In the genomic region with DNA sequence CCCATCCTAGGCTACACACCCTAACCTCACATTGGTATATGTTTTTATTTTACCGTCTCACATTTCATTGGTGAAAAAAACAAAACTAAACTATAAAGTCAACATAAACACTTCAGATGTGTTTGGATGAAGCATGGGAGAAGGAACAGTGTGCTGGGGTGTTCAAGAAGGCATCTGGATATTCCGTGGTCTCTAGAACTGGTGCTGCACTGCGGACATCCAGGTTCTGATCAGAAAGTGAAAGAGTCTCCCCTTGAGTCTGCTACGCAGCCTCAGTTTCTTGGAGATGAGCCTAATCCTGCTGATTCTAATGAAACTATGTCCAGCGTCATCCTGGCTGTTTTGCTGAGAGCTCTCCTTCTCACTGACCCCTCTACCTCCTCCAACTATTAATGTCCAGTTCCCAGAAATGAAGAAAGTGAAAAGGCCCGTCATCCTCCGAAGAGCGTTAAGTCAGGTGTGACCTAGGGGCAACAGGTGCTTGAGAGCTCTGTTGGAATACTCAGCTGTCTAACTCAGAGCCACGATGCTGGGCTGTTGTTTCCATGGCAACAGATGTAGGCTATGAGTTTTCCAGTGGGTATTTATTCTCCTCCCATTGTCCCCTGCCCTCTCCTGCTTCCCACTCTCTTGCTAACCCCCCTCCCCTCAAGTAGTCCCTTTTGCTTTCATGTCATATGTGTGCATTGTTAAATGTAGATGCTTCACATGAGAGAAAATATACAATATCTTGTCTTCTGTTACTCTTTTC, we compare ENCODE assay signal across 17 mouse cellular contexts.
A peak's percentile ranks its signal among the peaks of the same experiment; 100 is the strongest.
DNase-seq lines count a peak whose midpoint lies in the region; ATAC-seq and TF ChIP-seq lines count a peak whose summit lies in the region.
"Had no signal": no experiment of that assay in that cellular context is flagged by ENCODE, and none has a peak within 500 bp of the region (broad histone marks: within the 10 kb centered on the region; RNA-seq: fewer than 3 reads in every experiment).

No protein-coding gene starts in this region.

- H3K27me3 ChIP-seq in midbrain, embryonic 11.5 days (ENCODE audit: control insufficient read depth, insufficient read depth, low read length) = no peaks in the 10 kb centered on the region
- no peaks in the 10 kb centered on the region for H3K27me3 ChIP-seq in midbrain, embryonic 10.5 days (ENCODE audit: low read depth, poor library complexity, severe bottlenecking)
- H3K27me3 ChIP-seq in forebrain, embryonic 13.5 days = no peaks in the 10 kb centered on the region
- no peaks in the 10 kb centered on the region for H3K27me3 ChIP-seq in midbrain, embryonic 13.5 days
- H3K27me3 ChIP-seq in thymus, adult 2 months (ENCODE audit: control insufficient read depth, insufficient read depth, low read length) = no peaks in the 10 kb centered on the region
- H3K27me3 ChIP-seq: limb, embryonic 15.5 days had no signal

- no peak overlapping the region for H3K4me3 ChIP-seq in midbrain, embryonic 11.5 days (ENCODE audit: low read depth, low read length)
- no peak overlapping the region for H3K4me3 ChIP-seq in midbrain, embryonic 10.5 days
- H3K4me3 ChIP-seq in forebrain, embryonic 13.5 days = no peak overlapping the region
- H3K4me3 ChIP-seq in midbrain, embryonic 13.5 days (replicated peaks) = no peak overlapping the region
- H3K4me3 ChIP-seq in thymus, adult 2 months (ENCODE audit: control insufficient read depth, insufficient read depth, low read length) = no peak overlapping the region
- H3K4me3 ChIP-seq: heart, embryonic 10.5 days; limb, embryonic 15.5 days had no signal

- H3K36me3 ChIP-seq in midbrain, embryonic 11.5 days (ENCODE audit: control insufficient read depth, insufficient read depth, low read length) = no peaks in the 10 kb centered on the region
- H3K36me3 ChIP-seq in midbrain, embryonic 10.5 days = no peaks in the 10 kb centered on the region
- no peaks in the 10 kb centered on the region for H3K36me3 ChIP-seq in forebrain, embryonic 13.5 days (ENCODE audit: poor library complexity, severe bottlenecking)
- H3K36me3 ChIP-seq in midbrain, embryonic 13.5 days = no peaks in the 10 kb centered on the region
- H3K36me3 ChIP-seq in thymus, adult 2 months (ENCODE audit: control insufficient read depth, insufficient read depth, low read length) = no peaks in the 10 kb centered on the region

- no peak for TF ChIP-seq CTCF in thymus, adult 2 months (IDR thresholded peaks at IDR 0.05; ENCODE audit: borderline replicate concordance, control insufficient read depth, extremely low read depth, insufficient read depth, low read length, poor library complexity)

- H3K9me3 ChIP-seq in midbrain, embryonic 11.5 days (ENCODE audit: control insufficient read depth, low read length) = no peaks in the 10 kb centered on the region
- H3K9me3 ChIP-seq in midbrain, embryonic 10.5 days (replicated peaks) = no peaks in the 10 kb centered on the region
- no peaks in the 10 kb centered on the region for H3K9me3 ChIP-seq in forebrain, embryonic 13.5 days (replicated peaks)
- no peaks in the 10 kb centered on the region for H3K9me3 ChIP-seq in midbrain, embryonic 13.5 days
- H3K9me3 ChIP-seq: heart, embryonic 10.5 days; limb, embryonic 15.5 days had no signal

- no peak overlapping the region for H3K9ac ChIP-seq in midbrain, embryonic 11.5 days (ENCODE audit: low read length)
- H3K9ac ChIP-seq in forebrain, embryonic 13.5 days = no peak overlapping the region
- H3K9ac ChIP-seq in midbrain, embryonic 13.5 days (replicated peaks) = no peak overlapping the region
- H3K9ac ChIP-seq: limb, embryonic 15.5 days had no signal

- no peaks in the 10 kb centered on the region for H3K4me1 ChIP-seq in midbrain, embryonic 11.5 days (ENCODE audit: control insufficient read depth, insufficient read depth, low read length)
- H3K4me1 ChIP-seq in midbrain, embryonic 10.5 days = peaks cover 7% of the 10 kb centered on the region; the same call in 1 of the 2 replicates
- peaks cover 6% of the 10 kb centered on the region; the same call in 1 of the 2 replicates for H3K4me1 ChIP-seq in forebrain, embryonic 13.5 days
- peaks cover 10% of the 10 kb centered on the region; the same call in 1 of the 2 replicates for H3K4me1 ChIP-seq in midbrain, embryonic 13.5 days (replicated peaks)
- H3K4me1 ChIP-seq in thymus, adult 2 months (replicated peaks; ENCODE audit: control insufficient read depth, insufficient read depth, low read length) = peaks cover 16% of the 10 kb centered on the region
- H3K4me1 ChIP-seq: heart, embryonic 10.5 days had no signal

- H3K4me2 ChIP-seq in midbrain, embryonic 11.5 days = no peak overlapping the region
- H3K4me2 ChIP-seq in forebrain, embryonic 13.5 days = no peak overlapping the region
- no peak overlapping the region for H3K4me2 ChIP-seq in midbrain, embryonic 13.5 days (replicated peaks)
- H3K4me2 ChIP-seq: limb, embryonic 15.5 days had no signal

- no peak overlapping the region for H3K27ac ChIP-seq in midbrain, embryonic 11.5 days (ENCODE audit: low read depth, low read length)
- no peak overlapping the region for H3K27ac ChIP-seq in midbrain, embryonic 10.5 days (replicated peaks)
- no peak overlapping the region for H3K27ac ChIP-seq in forebrain, embryonic 13.5 days
- H3K27ac ChIP-seq in midbrain, embryonic 13.5 days = no peak overlapping the region
- no peak overlapping the region for H3K27ac ChIP-seq in thymus, adult 2 months (ENCODE audit: control insufficient read depth, insufficient read depth, low read length)
- H3K27ac ChIP-seq: heart, embryonic 10.5 days; limb, embryonic 15.5 days had no signal

- intact Hi-C loops in gastrocnemius, postnatal 36 days (cut with DNase I) = no loop called here

- no peak for TF ChIP-seq POLR2A in thymus, adult 2 months (IDR thresholded peaks at IDR 0.05; ENCODE audit: control insufficient read depth, extremely low read depth, insufficient read depth, low read length, poor library complexity)

- peak; percentile 54; the same call in 1 of the 2 replicates for ATAC-seq in midbrain, embryonic 11.5 days (ENCODE audit: low FRiP score)
- peak; percentile 67 for ATAC-seq in forebrain, embryonic 13.5 days
- peak; percentile 70; the same call in 1 of the 2 replicates for ATAC-seq in midbrain, embryonic 13.5 days

- 79% methylated on average over 9 of the region's 9 CpGs for WGBS in midbrain, embryonic 11.5 days
- 81% methylated on average over 9 of the region's 9 CpGs for WGBS in midbrain, embryonic 10.5 days
- 77% methylated on average over 9 of the region's 9 CpGs for WGBS in forebrain, embryonic 13.5 days
- 71% methylated on average over 9 of the region's 9 CpGs for WGBS in midbrain, embryonic 13.5 days
- WGBS in thymus, adult 2 months = 92% methylated on average over 9 of the region's 9 CpGs

- DNase-seq in midbrain, embryonic 11.5 days (ENCODE audit: low spot score, missing footprints) = peak; percentile 78
- DNase-seq in midbrain, embryonic 10.5 days (ENCODE audit: low spot score) = no peak
- no peak for DNase-seq in frontal cortex, postnatal 36 days (ENCODE audit: low spot score in 2 of 2)
- DNase-seq in thymus, adult 2 months = no peak
- no peak for DNase-seq in gastrocnemius, postnatal 36 days
- DNase-seq: adrenal gland, postnatal 36 days; cerebellum, postnatal 10 days; embryo, embryonic 11 days; gastrocnemius, postnatal 14 days; heart, postnatal 10 days; kidney, postnatal 4 days; lung, postnatal 14 days; thymus, adult 18-20 months had no signal
